Mouse (Mus musculus): ENCODE measurements around the gene Alpk1. TPM values are rescaled to one million over a fixed set of nuclear protein-coding genes. Genes with fewer than 3 reads are reported as not detected.
A peak's percentile ranks its signal among the peaks of the same experiment; 100 is the strongest.

Alpk1 gene
- polyA plus RNA-seq, 1 experiment from 2014 or later, result 0.74 TPM

- WGBS, result 91% methylated on average over 3 of the region's 3 CpGs
Measured at GRCm38 (mm10) chr3:127741473-127741872, 38.9 kb downstream of the Alpk1 start.

GRCm38 (mm10) chr3:127737876-127738275, 42.5 kb downstream of the Alpk1 start:
- Histone ChIP-seq H3K9ac (replicated peaks) (no peak overlapping the region), H3K4me3 (replicated peaks) (no peak overlapping the region), H3K27ac (no peak overlapping the region), H3K4me1 (replicated peaks) (no peaks in the 10 kb centered on the region), H3K36me3 (no peaks in the 10 kb centered on the region), H3K9me3 (0 out of 2 replicates have a peak, but pooled peaks cover 13% of the 10 kb centered on the region), H3K27me3 (peaks cover 6% of the 10 kb centered on the region; the same call in 1 of the 2 replicates), H3K4me2 (no peak overlapping the region)
- 90% methylated on average over 5 of the region's 5 CpGs for WGBS
- ATAC-seq (ENCODE audit: insufficient number of reproducible peaks, insufficient read depth, low FRiP score, low TSS enrichment, low read depth), result no peak

More at GRCm38 (mm10) chr3:127741473-127741872, 38.9 kb downstream of the Alpk1 start:
- peaks cover 25% of the 10 kb centered on the region for H3K27me3 ChIP-seq
- no peaks in the 10 kb centered on the region for H3K36me3 ChIP-seq
- 0 out of 2 replicates have a peak, but pooled peaks cover 13% of the 10 kb centered on the region for H3K9me3 ChIP-seq
- no peak overlapping the region for H3K9ac ChIP-seq (replicated peaks)
- no peak overlapping the region for H3K27ac ChIP-seq
- H3K4me1 ChIP-seq (replicated peaks), result no peaks in the 10 kb centered on the region
- no peak for ATAC-seq (ENCODE audit: insufficient number of reproducible peaks, insufficient read depth, low FRiP score, low TSS enrichment, low read depth)
- no peak overlapping the region for H3K4me2 ChIP-seq
- H3K4me3 ChIP-seq (replicated peaks), result no peak overlapping the region

- 97% methylated on average over 3 of the region's 3 CpGs for WGBS
Measured at GRCm38 (mm10) chr3:127735395-127735794, 44.9 kb downstream of the Alpk1 start.

GRCm38 (mm10) chr3:127729513-127730137, 50.7 kb downstream of the Alpk1 start:
- WGBS, result 86% methylated on average over 14 of the region's 14 CpGs
- Histone ChIP-seq H3K4me2 (no peak overlapping the region), H3K4me3 (replicated peaks) (no peak overlapping the region), H3K4me1 (replicated peaks) (no peaks in the 10 kb centered on the region), H3K27me3 (peaks cover 20% of the 10 kb centered on the region; the same call in 1 of the 2 replicates), H3K27ac (no peak overlapping the region), H3K9ac (replicated peaks) (no peak overlapping the region), H3K36me3 (no peaks in the 10 kb centered on the region), H3K9me3 (no peaks in the 10 kb centered on the region)
- no peak for ATAC-seq (ENCODE audit: insufficient number of reproducible peaks, insufficient read depth, low FRiP score, low TSS enrichment, low read depth)

More at GRCm38 (mm10) chr3:127735395-127735794, 44.9 kb downstream of the Alpk1 start:
- Histone ChIP-seq H3K9ac (replicated peaks) (no peak overlapping the region), H3K36me3 (no peaks in the 10 kb centered on the region), H3K27me3 (peaks cover 13% of the 10 kb centered on the region; the same call in 1 of the 2 replicates), H3K27ac (no peak overlapping the region), H3K9me3 (no peaks in the 10 kb centered on the region), H3K4me1 (replicated peaks) (no peaks in the 10 kb centered on the region), H3K4me3 (replicated peaks) (no peak overlapping the region), H3K4me2 (no peak overlapping the region)
- ATAC-seq (ENCODE audit: insufficient number of reproducible peaks, insufficient read depth, low FRiP score, low TSS enrichment, low read depth), result no peak

GRCm38 (mm10) chr3:127728851-127729512, 51.3 kb downstream of the Alpk1 start:
- Histone ChIP-seq H3K4me2 (no peak overlapping the region), H3K9ac (replicated peaks) (no peak overlapping the region), H3K4me3 (replicated peaks) (no peak overlapping the region), H3K36me3 (no peaks in the 10 kb centered on the region), H3K27ac (no peak overlapping the region), H3K9me3 (no peaks in the 10 kb centered on the region), H3K4me1 (replicated peaks) (no peaks in the 10 kb centered on the region), H3K27me3 (peaks cover 18% of the 10 kb centered on the region; the same call in 1 of the 2 replicates)
- 92% methylated on average over 17 of the region's 17 CpGs for WGBS
- no peak for ATAC-seq (ENCODE audit: insufficient number of reproducible peaks, insufficient read depth, low FRiP score, low TSS enrichment, low read depth)

GRCm38 (mm10) chr3:127728046-127728445, 52.3 kb downstream of the Alpk1 start:
- H3K4me1 ChIP-seq (replicated peaks), result no peaks in the 10 kb centered on the region
- H3K4me3 ChIP-seq (replicated peaks), result no peak overlapping the region
- no peak for ATAC-seq (ENCODE audit: insufficient number of reproducible peaks, insufficient read depth, low FRiP score, low TSS enrichment, low read depth)
- H3K27ac ChIP-seq, result no peak overlapping the region
- no peak overlapping the region for H3K9ac ChIP-seq (replicated peaks)
- H3K4me2 ChIP-seq, result no peak overlapping the region
- H3K27me3 ChIP-seq, result peaks cover 15% of the 10 kb centered on the region; the same call in 1 of the 2 replicates
- no peaks in the 10 kb centered on the region for H3K36me3 ChIP-seq
- 82% methylated on average over 9 of the region's 9 CpGs for WGBS
- H3K9me3 ChIP-seq, result no peaks in the 10 kb centered on the region

- H3K4me3 ChIP-seq (replicated peaks), result no peak overlapping the region
- H3K4me2 ChIP-seq, result no peak overlapping the region
- no peak overlapping the region for H3K27ac ChIP-seq
- H3K36me3 ChIP-seq, result no peaks in the 10 kb centered on the region
- no peak overlapping the region for H3K9ac ChIP-seq (replicated peaks)
- 74% methylated on average over 4 of the region's 4 CpGs for WGBS
- H3K4me1 ChIP-seq (replicated peaks), result 0 out of 2 replicates have a peak, but pooled peaks cover 14% of the 10 kb centered on the region
- 0 out of 2 replicates have a peak, but pooled peaks cover 2% of the 10 kb centered on the region for H3K27me3 ChIP-seq
- no peak for ATAC-seq (ENCODE audit: insufficient number of reproducible peaks, insufficient read depth, low FRiP score, low TSS enrichment, low read depth)
- H3K9me3 ChIP-seq, result no peaks in the 10 kb centered on the region
Measured at GRCm38 (mm10) chr3:127720948-127721347, 59.4 kb downstream of the Alpk1 start.

- H3K9ac ChIP-seq (replicated peaks), result no peak overlapping the region
- H3K36me3 ChIP-seq, result no peaks in the 10 kb centered on the region
- H3K27ac ChIP-seq, result no peak overlapping the region
- WGBS, result 59% methylated on average over 6 of the region's 6 CpGs
- no peak for ATAC-seq (ENCODE audit: insufficient number of reproducible peaks, insufficient read depth, low FRiP score, low TSS enrichment, low read depth)
- H3K9me3 ChIP-seq, result no peaks in the 10 kb centered on the region
- H3K4me3 ChIP-seq (replicated peaks), result no peak overlapping the region
- 0 out of 2 replicates have a peak, but pooled peaks cover 2% of the 10 kb centered on the region for H3K27me3 ChIP-seq
- no peak overlapping the region for H3K4me2 ChIP-seq
- 0 out of 2 replicates have a peak, but pooled peaks cover 14% of the 10 kb centered on the region for H3K4me1 ChIP-seq (replicated peaks)
Measured at GRCm38 (mm10) chr3:127720050-127720449, 60.3 kb downstream of the Alpk1 start.

- H3K9me3 ChIP-seq, result no peaks in the 10 kb centered on the region
- no peaks in the 10 kb centered on the region for H3K36me3 ChIP-seq
- H3K27me3 ChIP-seq, result 0 out of 2 replicates have a peak, but pooled peaks cover 2% of the 10 kb centered on the region
- no peak overlapping the region for H3K4me3 ChIP-seq (replicated peaks)
- 61% methylated on average over 5 of the region's 5 CpGs for WGBS
- no peak overlapping the region for H3K9ac ChIP-seq (replicated peaks)
- H3K4me2 ChIP-seq, result no peak overlapping the region
- H3K27ac ChIP-seq, result no peak overlapping the region
- H3K4me1 ChIP-seq (replicated peaks), result 0 out of 2 replicates have a peak, but pooled peaks cover 14% of the 10 kb centered on the region
- no peak for ATAC-seq (ENCODE audit: insufficient number of reproducible peaks, insufficient read depth, low FRiP score, low TSS enrichment, low read depth)
Measured at GRCm38 (mm10) chr3:127719601-127720000, 60.7 kb downstream of the Alpk1 start.

GRCm38 (mm10) chr3:127716759-127717158, 63.6 kb downstream of the Alpk1 start:
- H3K36me3 ChIP-seq, result no peaks in the 10 kb centered on the region
- 0 out of 2 replicates have a peak, but pooled peaks cover 17% of the 10 kb centered on the region for H3K4me1 ChIP-seq (replicated peaks)
- ATAC-seq (ENCODE audit: insufficient number of reproducible peaks, insufficient read depth, low FRiP score, low TSS enrichment, low read depth), result 0 out of 2 replicates have a peak, but pooled peaks have one; percentile 47
- H3K27me3 ChIP-seq, result 0 out of 2 replicates have a peak, but pooled peaks cover 2% of the 10 kb centered on the region
- H3K9ac ChIP-seq (replicated peaks), result no peak overlapping the region
- H3K4me2 ChIP-seq, result no peak overlapping the region
- H3K9me3 ChIP-seq, result no peaks in the 10 kb centered on the region
- H3K27ac ChIP-seq, result no peak overlapping the region
- 26% methylated on average over 2 of the region's 2 CpGs for WGBS
- no peak overlapping the region for H3K4me3 ChIP-seq (replicated peaks)

- H3K4me1 ChIP-seq (replicated peaks), result 0 out of 2 replicates have a peak, but pooled peaks cover 10% of the 10 kb centered on the region
- H3K4me3 ChIP-seq (replicated peaks), result no peak overlapping the region
- H3K27me3 ChIP-seq, result peaks cover 4% of the 10 kb centered on the region; the same call in 1 of the 2 replicates
- WGBS, result 42% methylated on average over 9 of the region's 9 CpGs
- no peak overlapping the region for H3K27ac ChIP-seq
- ATAC-seq (ENCODE audit: insufficient number of reproducible peaks, insufficient read depth, low FRiP score, low TSS enrichment, low read depth), result no peak
- H3K36me3 ChIP-seq, result no peaks in the 10 kb centered on the region
- H3K4me2 ChIP-seq, result no peak overlapping the region
- H3K9me3 ChIP-seq, result no peaks in the 10 kb centered on the region
- no peak overlapping the region for H3K9ac ChIP-seq (replicated peaks)
Measured at GRCm38 (mm10) chr3:127713112-127713511, 67.2 kb downstream of the Alpk1 start.

Measured in limb, embryonic 12.5 days (tissue).